Mouse (Mus musculus) spleen, adult 2 months (tissue): Measurements from ENCODE around the gene Rbp7. TPM values are rescaled to one million over a fixed set of nuclear protein-coding genes. Genes with fewer than 3 reads are reported as not detected.
"Not testable (repeated sequence)": the region's sequence is repeated elsewhere in the genome, so short reads cannot be mapped to it uniquely, and the experiment has no call there.

Experiments
- DNase-seq, 2 experiments: peaks; one replicate each; pipeline versions ENCODE4 v3.0.0 to v3.0.0-alpha.2; 2012 to 2021; ENCODE audit warnings: low spot score in 2 of 2, low read depth in 1 of 2
- H3K27ac ChIP-seq: fragments of 200-500 bp; 2 replicates; pipeline ENCODE4 v1.5.1; 2012; ENCODE audit warnings: low read length, inconsistent platforms; ENCODE audit not compliant: insufficient read depth
- H3K27me3 ChIP-seq: fragments of 200-500 bp; 2 replicates; pipeline ENCODE4 v1.6.1; 2012; ENCODE audit warnings: mild to moderate bottlenecking, moderate library complexity, low read length, inconsistent platforms; ENCODE audit not compliant: control insufficient read depth, insufficient read depth
- H3K36me3 ChIP-seq: fragments of 200-500 bp; 2 replicates; pipeline ENCODE4 v1.6.1; 2012; ENCODE audit warnings: mild to moderate bottlenecking, low read length, inconsistent platforms; ENCODE audit not compliant: control insufficient read depth, insufficient read depth
- H3K4me1 ChIP-seq: fragments of 200-500 bp; 2 replicates; pipeline ENCODE4 v1.6.1; 2011; ENCODE audit warnings: inconsistent platforms; ENCODE audit not compliant: control insufficient read depth, insufficient read depth, insufficient read length
- H3K4me3 ChIP-seq: fragments of 200-500 bp; 2 replicates; pipeline ENCODE4 v1.5.1; 2011; ENCODE audit warnings: mild to moderate bottlenecking, inconsistent platforms; ENCODE audit not compliant: insufficient read depth, insufficient read length; ENCODE audit errors: extremely low read depth
- CTCF ChIP-seq: fragments of 200-500 bp; IDR thresholded peaks from 2 replicates; pipeline ENCODE4 v1.5.1; 2011; ENCODE audit warnings: mild to moderate bottlenecking, inconsistent platforms; ENCODE audit not compliant: insufficient read depth, insufficient read length, insufficient replicate concordance; ENCODE audit errors: extremely low read depth
- POLR2A ChIP-seq: fragments of 200-500 bp; IDR thresholded peaks from 2 replicates; pipeline ENCODE4 v1.6.1; 2011; ENCODE audit warnings: low read depth, low read length, inconsistent platforms
- WGBS: fragments of 180-500 bp; shearing (Covaris S2); methylation state at CpG from one replicate; pipeline ENCODE4 v1.1.7; 2018; 5-methylcytosine and 5-hydroxymethylcytosine counted together
- polyA plus RNA-seq: library from polyadenylated mRNA; depleted of rRNA; stranded (reverse); fragments of >200 nt; gene quantifications from 2 replicates; pipeline ENCODE4 v1.2.3, GENCODE M21; 2012

The Rbp7 gene
- polyA plus RNA-seq, 1 experiment, result not detected

DNA sequence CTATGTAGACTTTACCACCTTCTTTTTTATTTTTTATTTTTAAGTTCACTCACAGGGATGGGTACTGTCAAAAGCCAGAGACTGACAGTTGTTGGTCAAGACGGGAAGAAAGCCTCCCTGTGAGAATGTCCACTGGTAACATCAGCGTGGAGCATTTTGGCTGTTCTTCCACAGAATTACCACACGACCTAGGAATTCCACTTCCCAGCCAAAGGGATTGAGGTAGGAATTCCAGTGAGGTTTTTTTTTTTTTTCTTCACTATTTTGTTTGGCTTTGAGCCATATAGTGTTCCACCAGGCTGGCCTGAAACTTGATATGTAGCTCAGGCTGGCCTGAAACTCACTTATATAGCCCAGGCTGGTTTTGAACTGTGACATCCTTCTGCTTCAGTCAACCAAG lies 12.3 kb downstream of the Rbp7 start:
- no peak for DNase-seq

DNA sequence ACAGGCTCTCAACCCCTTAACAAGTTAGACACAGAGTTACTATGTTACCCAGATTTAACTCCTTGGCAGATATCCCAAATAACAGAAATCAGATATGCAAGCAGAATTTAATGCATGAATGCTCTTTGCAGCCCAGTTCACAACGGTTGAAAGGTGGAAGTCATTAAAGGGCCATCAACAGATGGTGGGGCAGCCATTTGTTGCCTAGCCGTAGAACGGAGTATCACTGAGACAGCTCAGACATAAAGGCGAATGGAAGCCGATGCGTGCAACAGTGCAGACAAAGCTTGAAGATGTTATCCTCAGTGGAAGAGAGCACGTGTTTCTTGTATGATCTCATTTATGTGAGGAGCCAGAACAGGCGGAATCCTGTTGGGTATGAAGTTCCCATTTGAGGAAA lies 14.2 kb downstream of the Rbp7 start:
- no peaks in the 10 kb centered on the region for H3K36me3 ChIP-seq
- no peak for DNase-seq
- TF ChIP-seq POLR2A (no peak), CTCF (no peak)
- WGBS, result 59% methylated on average over 8 of the region's 8 CpGs
- H3K4me3 ChIP-seq, result no peak overlapping the region
- no peaks in the 10 kb centered on the region for H3K27me3 ChIP-seq
- H3K27ac ChIP-seq, result no peak overlapping the region
- H3K4me1 ChIP-seq, result peaks cover 6% of the 10 kb centered on the region; the same call in 1 of the 2 replicates

More for the DNA sequence above, 12.3 kb downstream of the Rbp7 start:
- no peak overlapping the region for H3K27ac ChIP-seq
- H3K27me3 ChIP-seq, result no peaks in the 10 kb centered on the region
- H3K36me3 ChIP-seq, result no peaks in the 10 kb centered on the region
- H3K4me1 ChIP-seq, result peaks cover 6% of the 10 kb centered on the region; the same call in 1 of the 2 replicates
- no peak overlapping the region for H3K4me3 ChIP-seq
- TF ChIP-seq POLR2A (no peak), CTCF (no peak)
- WGBS, result 81% methylated on average over 3 of the region's 3 CpGs

GRCm38 (mm10) chr4:149431887-149432286 lies 22.9 kb downstream of the Rbp7 start:
- H3K4me1 ChIP-seq, DNase-seq, H3K27ac ChIP-seq, H3K27me3 ChIP-seq, H3K36me3 ChIP-seq, H3K4me3 ChIP-seq: not testable (repeated sequence)
- WGBS, result 89% methylated on average over 1 of the region's 1 CpGs

DNA sequence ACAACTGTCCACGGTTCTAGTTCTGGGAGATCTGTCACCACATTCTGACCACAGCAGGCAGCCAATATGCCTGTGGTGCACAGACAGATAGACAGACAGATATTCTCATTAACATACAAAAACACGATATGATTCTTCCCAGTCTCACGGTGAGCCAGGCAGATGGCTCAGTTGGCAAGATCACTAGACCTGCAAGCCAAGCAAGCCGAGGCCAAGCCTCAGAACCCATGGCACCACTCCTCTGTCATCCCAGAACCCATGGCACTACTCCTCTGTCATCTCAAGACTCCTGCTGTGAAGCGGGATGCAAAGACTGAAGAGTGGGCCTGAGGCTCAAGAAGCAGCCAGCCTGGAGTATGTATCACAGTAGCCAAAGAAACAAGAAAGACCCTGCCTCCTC lies 25.2 kb downstream of the Rbp7 start:
- WGBS, result 82% methylated on average over 5 of the region's 5 CpGs
- DNase-seq, result no peak
- H3K27ac ChIP-seq, result no peak overlapping the region
- H3K4me1 ChIP-seq, result peaks cover 2% of the 10 kb centered on the region
- no peak for TF ChIP-seq POLR2A
- no peak for TF ChIP-seq CTCF
- no peak overlapping the region for H3K4me3 ChIP-seq
- no peaks in the 10 kb centered on the region for H3K36me3 ChIP-seq
- no peaks in the 10 kb centered on the region for H3K27me3 ChIP-seq

GRCm38 (mm10) chr4:149426325-149427199 lies 28.2 kb downstream of the Rbp7 start, which contains the start of gene Ube4b:
Ube4b (minus strand) TSS chr4:149426749.
- peak; percentile 87 to 96 for DNase-seq
- H3K4me1 ChIP-seq, result peaks cover 3% of the 10 kb centered on the region
- H3K27ac ChIP-seq, result peak within 1 kb of the TSS; percentile 96
- peak within 1 kb of the TSS; percentile 100 for H3K4me3 ChIP-seq
- H3K36me3 ChIP-seq, result no peaks in the 10 kb centered on the region; the same call in 1 of the 2 replicates
- WGBS, result under 1% methylated on average over 49 of the region's 50 CpGs
- no peak for TF ChIP-seq CTCF
- no peak; the same call in 1 of the 2 replicates for TF ChIP-seq POLR2A
- H3K27me3 ChIP-seq, result no peaks in the 10 kb centered on the region

DNA sequence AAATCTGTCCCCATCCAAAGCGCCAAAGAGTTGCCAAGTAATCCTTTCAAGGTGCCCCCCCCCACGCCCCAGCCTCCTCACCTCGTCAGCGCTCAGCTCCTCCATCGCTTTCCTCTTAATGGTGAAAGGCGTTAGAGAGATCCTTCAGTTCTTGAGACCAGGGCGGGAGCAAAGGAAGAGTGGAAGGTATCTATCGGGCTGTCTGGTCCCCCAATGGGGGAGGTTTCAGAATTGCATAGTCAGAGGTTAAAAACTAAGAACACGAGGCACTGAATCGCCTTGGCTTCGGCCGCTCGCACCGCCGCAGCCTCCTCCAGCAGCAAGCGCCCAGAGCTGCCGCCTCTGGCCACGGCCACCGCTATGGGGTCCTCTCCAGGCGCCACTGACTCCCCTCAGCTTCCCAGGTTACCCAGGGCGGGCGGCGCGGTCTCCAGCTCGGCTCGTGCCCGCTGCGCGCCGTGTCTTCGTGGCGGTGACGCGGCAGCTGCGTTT lies 28.9 kb downstream of the Rbp7 start:
- H3K27ac ChIP-seq, result peak overlapping the region; percentile 96
- no peak for DNase-seq
- peak overlapping the region; percentile 100 for H3K4me3 ChIP-seq
- under 1% methylated on average over 35 of the region's 35 CpGs for WGBS
- H3K36me3 ChIP-seq, result no peaks in the 10 kb centered on the region; the same call in 1 of the 2 replicates
- no peaks in the 10 kb centered on the region for H3K27me3 ChIP-seq
- TF ChIP-seq CTCF (no peak), POLR2A (no peak)
- H3K4me1 ChIP-seq, result peaks cover 3% of the 10 kb centered on the region

DNA sequence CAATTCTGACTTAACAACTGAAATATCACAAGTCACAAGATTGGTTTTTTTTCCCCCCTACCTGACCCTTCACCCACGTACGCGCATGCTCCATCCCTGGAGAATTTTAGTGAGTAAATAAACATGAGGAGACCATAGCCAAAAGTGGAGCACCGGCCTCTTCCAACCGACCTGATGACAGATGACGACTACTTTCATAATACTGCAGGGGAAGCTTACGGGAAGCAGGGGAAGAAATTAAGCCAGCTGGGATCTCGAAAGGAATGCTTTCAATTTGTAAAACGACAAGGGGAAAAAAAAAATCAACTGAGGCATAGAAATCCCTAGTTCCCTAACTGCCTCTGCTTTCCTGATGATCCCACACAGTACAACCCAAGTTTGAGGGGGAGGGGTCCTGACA lies 30.0 kb downstream of the Rbp7 start:
- Histone ChIP-seq H3K4me3 (no peak overlapping the region), H3K27me3 (no peaks in the 10 kb centered on the region), H3K36me3 (no peaks in the 10 kb centered on the region; the same call in 1 of the 2 replicates), H3K4me1 (peaks cover 3% of the 10 kb centered on the region), H3K27ac (no peak overlapping the region)
- TF ChIP-seq CTCF (no peak), POLR2A (no peak)
- no peak for DNase-seq
- 32% methylated on average over 9 of the region's 9 CpGs for WGBS
